Mouse (Mus musculus) fibroblast of lung, adult 2 months (primary cell): ENCODE data around the gene Pde11a.

Experiments
- DNase-seq: peaks from one replicate; pipeline ENCODE4 v3.0.0-alpha.2; 2011; ENCODE audit warnings: low read depth

Gene Pde11a

DNA sequence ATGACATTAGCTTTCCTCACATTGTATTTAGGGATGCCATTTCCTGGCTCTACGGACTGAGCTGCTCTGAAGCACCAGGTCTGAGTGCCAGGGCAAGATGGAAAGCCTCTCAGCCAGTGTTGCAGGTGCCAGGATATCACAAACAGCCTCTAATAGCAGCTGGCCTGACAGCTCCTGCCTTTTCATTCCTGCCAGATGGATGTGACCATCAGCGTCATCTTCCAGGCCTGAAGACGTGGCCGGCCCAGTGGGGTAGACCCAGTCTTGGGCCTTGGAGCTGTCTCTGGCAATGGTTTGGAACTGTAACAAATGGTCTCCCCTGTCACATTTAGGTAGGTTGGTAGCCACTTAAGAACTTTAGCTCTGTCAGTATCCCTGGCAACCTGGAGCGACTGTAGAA is 385.3 kb downstream of the Pde11a start:
- no peak for DNase-seq

DNA sequence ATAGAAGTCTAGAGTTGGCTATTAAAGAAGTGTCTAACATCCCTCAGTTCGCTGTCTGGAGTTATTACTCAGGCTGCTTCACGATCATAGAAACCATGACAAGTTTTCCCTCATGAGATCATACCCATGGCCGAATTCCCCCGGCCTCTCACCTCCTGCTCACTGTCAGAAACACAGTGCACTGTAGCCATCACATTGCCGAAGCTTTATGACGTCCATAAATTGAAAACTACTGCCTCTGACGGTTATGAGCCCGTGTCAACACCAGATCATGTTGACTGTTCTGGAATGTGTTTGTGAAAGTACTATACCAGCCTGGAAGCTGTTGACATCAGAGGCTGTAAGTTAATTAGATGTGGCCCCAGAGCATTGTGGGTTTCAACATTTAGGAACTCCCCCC is 387.9 kb downstream of the Pde11a start:
- no peak for DNase-seq
